In genomic region chr5:143297986-143298385, GRCm38 (mm10) we compare ENCODE assay signal across 32 mouse cellular contexts. TPM values are rescaled to one million over a fixed set of nuclear protein-coding genes. Genes with fewer than 3 reads are reported as not detected.
DNase-seq lines count a peak whose midpoint lies in the region; ATAC-seq and TF ChIP-seq lines count a peak whose summit lies in the region.
"Had no signal": no experiment of that assay in that cellular context is flagged by ENCODE, and none has a peak within 500 bp of the region (broad histone marks: within the 10 kb centered on the region; RNA-seq: fewer than 3 reads in every experiment).

No protein-coding gene starts in this region.

- no peak overlapping the region for H3K9ac ChIP-seq in lung, embryonic 16.5 days (ENCODE audit: low read length)
- H3K9ac ChIP-seq: embryonic facial prominence, embryonic 15.5 days; forebrain, embryonic 13.5 days; heart, embryonic 15.5 days; hindbrain, embryonic 12.5 days; intestine, embryonic 15.5 days; limb, embryonic 15.5 days; liver, embryonic 13.5 days; stomach, embryonic 15.5 days had no signal

- H3K4me3 ChIP-seq in kidney, adult 2 months (ENCODE audit: insufficient read depth, low read depth, low read length) = no peak overlapping the region
- H3K4me3 ChIP-seq in lung, embryonic 16.5 days (ENCODE audit: low read length) = no peak overlapping the region
- H3K4me3 ChIP-seq in forebrain, embryonic 10.5 days = no peak overlapping the region
- H3K4me3 ChIP-seq: embryonic facial prominence, embryonic 10.5 days; embryonic facial prominence, embryonic 15.5 days; forebrain, embryonic 13.5 days; heart, embryonic 10.5 days; heart, embryonic 15.5 days; hindbrain, embryonic 12.5 days; intestine, embryonic 15.5 days; limb, embryonic 10.5 days; limb, embryonic 15.5 days; liver, embryonic 13.5 days; stomach, embryonic 15.5 days had no signal

- ATAC-seq in lung, embryonic 16.5 days (ENCODE audit: low read depth) = peak; percentile 77
- ATAC-seq: activated CD4-positive, CD25-positive, alpha-beta regulatory T cell, adult 4 months; forebrain, embryonic 13.5 days; hindbrain, postnatal 0 days; intestine, embryonic 15.5 days had no signal

- no peaks in the 10 kb centered on the region for H3K9me3 ChIP-seq in lung, embryonic 16.5 days (ENCODE audit: control insufficient read depth, low read length)
- no peaks in the 10 kb centered on the region; the same call in 1 of the 2 replicates for H3K9me3 ChIP-seq in forebrain, embryonic 10.5 days
- H3K9me3 ChIP-seq: embryonic facial prominence, embryonic 15.5 days; forebrain, embryonic 13.5 days; heart, embryonic 10.5 days; heart, embryonic 15.5 days; hindbrain, embryonic 12.5 days; intestine, embryonic 15.5 days; limb, embryonic 10.5 days; limb, embryonic 15.5 days; liver, embryonic 13.5 days; stomach, embryonic 15.5 days had no signal

- no peak for TF ChIP-seq CTCF in kidney, adult 2 months (conservative IDR thresholded peaks at IDR 0.05; ENCODE audit: insufficient read depth, insufficient read length, low read depth, low read length)

- no peaks in the 10 kb centered on the region for H3K36me3 ChIP-seq in kidney, adult 2 months (ENCODE audit: control insufficient read depth, insufficient read depth, low read length)
- H3K36me3 ChIP-seq in lung, embryonic 16.5 days (ENCODE audit: control insufficient read depth, insufficient read depth, low read length) = peaks cover 23% of the 10 kb centered on the region
- peaks cover 69% of the 10 kb centered on the region for H3K36me3 ChIP-seq in forebrain, embryonic 10.5 days (replicated peaks)

- H3K27me3 ChIP-seq in kidney, adult 2 months (replicated peaks; ENCODE audit: control insufficient read depth, insufficient read depth, low read length) = no peaks in the 10 kb centered on the region
- H3K27me3 ChIP-seq in lung, embryonic 16.5 days (ENCODE audit: control insufficient read depth, insufficient read depth, low read depth, low read length) = peaks cover 17% of the 10 kb centered on the region
- H3K27me3 ChIP-seq in forebrain, embryonic 10.5 days (ENCODE audit: poor library complexity, severe bottlenecking) = peaks cover 22% of the 10 kb centered on the region

- no peak overlapping the region for H3K4me2 ChIP-seq in lung, embryonic 16.5 days (ENCODE audit: low read depth, low read length)
- H3K4me2 ChIP-seq: embryonic facial prominence, embryonic 15.5 days; forebrain, embryonic 13.5 days; heart, embryonic 15.5 days; hindbrain, embryonic 12.5 days; intestine, embryonic 15.5 days; limb, embryonic 15.5 days; liver, embryonic 13.5 days; stomach, embryonic 15.5 days had no signal

- 84% methylated on average over 9 of the region's 9 CpGs for WGBS in kidney, adult 2 months
- 64% methylated on average over 9 of the region's 9 CpGs for WGBS in lung, embryonic 16.5 days
- 94% methylated on average over 9 of the region's 9 CpGs for WGBS in forebrain, embryonic 10.5 days

- no peak overlapping the region for H3K27ac ChIP-seq in kidney, adult 2 months (ENCODE audit: insufficient read depth, low read depth, low read length)
- no peak overlapping the region for H3K27ac ChIP-seq in lung, embryonic 16.5 days (ENCODE audit: low read length)
- H3K27ac ChIP-seq in forebrain, embryonic 10.5 days = no peak overlapping the region
- H3K27ac ChIP-seq: embryonic facial prominence, embryonic 10.5 days; embryonic facial prominence, embryonic 15.5 days; forebrain, embryonic 13.5 days; heart, embryonic 10.5 days; heart, embryonic 15.5 days; hindbrain, embryonic 12.5 days; hindbrain, postnatal 0 days; intestine, embryonic 15.5 days; limb, embryonic 10.5 days; limb, embryonic 15.5 days; liver, embryonic 13.5 days; macrophage; stomach, embryonic 15.5 days had no signal

- no peak for TF ChIP-seq POLR2A in kidney, adult 2 months (IDR thresholded peaks at IDR 0.05; ENCODE audit: low read depth, low read length)

- H3K4me1 ChIP-seq in kidney, adult 2 months (ENCODE audit: control insufficient read depth, insufficient read depth, low read length) = no peaks in the 10 kb centered on the region
- H3K4me1 ChIP-seq in lung, embryonic 16.5 days (replicated peaks; ENCODE audit: control insufficient read depth, insufficient read depth, low read length) = peaks cover 21% of the 10 kb centered on the region
- peaks cover 11% of the 10 kb centered on the region for H3K4me1 ChIP-seq in forebrain, embryonic 10.5 days
- H3K4me1 ChIP-seq: liver, embryonic 13.5 days had no signal

- peak; percentile 59 for DNase-seq in kidney, postnatal 10 days
- no peak for DNase-seq in kidney, adult 2 months
- peak; percentile 36 for DNase-seq in ES-CJ7 (ENCODE audit: low read depth, low spot score)
- DNase-seq in lung, postnatal 36 days = peak; percentile 5
- no peak for DNase-seq in forebrain, embryonic 10.5 days (ENCODE audit: extremely low spot score, low spot score)
- DNase-seq in thymus, postnatal 36 days = no peak
- DNase-seq: adrenal gland, adult 2 months; adrenal gland, postnatal 36 days; cerebellum, adult 2 months; cerebellum, postnatal 14 days; gastrocnemius, postnatal 14 days; kidney, adult 8-10 months; kidney, postnatal 36 days; layer of hippocampus, postnatal 36 days; liver, embryonic 13.5 days; midbrain, embryonic 14.5 days; right cerebral cortex, postnatal 25 days; thymus, postnatal 14 days had no signal

RNA-seq across cellular contexts. Expression of gene Zfp853, which starts 4.6 kb away (rescaled TPM):
- polyA plus RNA-seq in kidney, adult 2 months (2012; rRNA removed) = 0.99 and 1.1 TPM in 2 replicates
- polyA plus RNA-seq in lung, embryonic 16.5 days (2015; fragmentation: Nextera tagmentation; extraction: Ambion mirVana) = 0.05 TPM in 1 of 2 replicates, not detected in the other
- polyA plus RNA-seq in forebrain, embryonic 10.5 days (2016; fragmentation: Nextera tagmentation; extraction: Ambion mirVana) = not detected in 2 replicates
- polyA plus RNA-seq: activated CD4-positive, CD25-positive, alpha-beta regulatory T cell, adult 4 months; embryonic facial prominence, embryonic 10.5 days; forebrain, embryonic 13.5 days; heart, embryonic 10.5 days; heart, embryonic 15.5 days; hindbrain, embryonic 12.5 days; liver, embryonic 13.5 days; macrophage had no signal

RNA-seq across cellular contexts. Expression of gene E130309D02Rik, which starts 17.2 kb away (rescaled TPM):
- 17.9 and 18.1 TPM in 2 replicates for polyA plus RNA-seq in kidney, adult 2 months (2012; rRNA removed)
- 32.3 and 33.0 TPM in 2 replicates for polyA plus RNA-seq in lung, embryonic 16.5 days (2015; fragmentation: Nextera tagmentation; extraction: Ambion mirVana)
- 64.0 and 68.4 TPM in 2 replicates for polyA plus RNA-seq in forebrain, embryonic 10.5 days (2016; fragmentation: Nextera tagmentation; extraction: Ambion mirVana)

RNA-seq across cellular contexts. Expression of gene Zfp316, which starts 28.2 kb away (rescaled TPM):
- polyA plus RNA-seq in kidney, adult 2 months (2012; rRNA removed) = 4.5 and 6.4 TPM in 2 replicates
- polyA plus RNA-seq in lung, embryonic 16.5 days (2015; fragmentation: Nextera tagmentation; extraction: Ambion mirVana) = 0.92 and 1.2 TPM in 2 replicates
- 3.1 and 3.4 TPM in 2 replicates for polyA plus RNA-seq in forebrain, embryonic 10.5 days (2016; fragmentation: Nextera tagmentation; extraction: Ambion mirVana)

RNA-seq across cellular contexts. Expression of gene Zdhhc4, which starts 31.1 kb away (rescaled TPM):
- 80.6 and 85.0 TPM in 2 replicates for polyA plus RNA-seq in kidney, adult 2 months (2012; rRNA removed)
- 72.7 and 79.2 TPM in 2 replicates for polyA plus RNA-seq in lung, embryonic 16.5 days (2015; fragmentation: Nextera tagmentation; extraction: Ambion mirVana)
- polyA plus RNA-seq in forebrain, embryonic 10.5 days (2016; fragmentation: Nextera tagmentation; extraction: Ambion mirVana) = 70.2 and 70.9 TPM in 2 replicates

RNA-seq across cellular contexts. Expression of gene Grid2ip, which starts 59.2 kb away (rescaled TPM):
- polyA plus RNA-seq in kidney, adult 2 months (2012; rRNA removed) = 0.13 TPM in 1 of 2 replicates, not detected in the other
- polyA plus RNA-seq in lung, embryonic 16.5 days (2015; fragmentation: Nextera tagmentation; extraction: Ambion mirVana) = 0.04 TPM in 1 of 2 replicates, not detected in the other
- polyA plus RNA-seq in forebrain, embryonic 10.5 days (2016; fragmentation: Nextera tagmentation; extraction: Ambion mirVana) = 0.19 and 0.37 TPM in 2 replicates
- polyA plus RNA-seq: activated CD4-positive, CD25-positive, alpha-beta regulatory T cell, adult 4 months; heart, embryonic 15.5 days; liver, embryonic 13.5 days; macrophage had no signal

Comparison
In these comparisons a context has a peak if more than half of its experiments do, and no peak if none do; other contexts are left out.
1. DNase-seq: peak in kidney, postnatal 10 days (single experiment), ES-CJ7 (single experiment) and lung, postnatal 36 days (single experiment); none in kidney, adult 2 months (single experiment), forebrain, embryonic 10.5 days (single experiment) and thymus, postnatal 36 days (0 of 2).